Mouse (Mus musculus) spleen, adult 2 months (tissue): Measurements from ENCODE around the gene Rex2. TPM values are rescaled to one million over a fixed set of nuclear protein-coding genes. Genes with fewer than 3 reads are reported as not detected.
"Not testable (repeated sequence)": the region's sequence is repeated elsewhere in the genome, so short reads cannot be mapped to it uniquely, and the experiment has no call there.

Experiments used
- DNase-seq, 2 experiments: peaks; one replicate each; pipeline versions ENCODE4 v3.0.0 to v3.0.0-alpha.2; 2012 to 2021; ENCODE audit warnings: low spot score in 2 of 2, low read depth in 1 of 2
- H3K27ac ChIP-seq: fragments of 200-500 bp; 2 replicates; pipeline ENCODE4 v1.5.1; 2012; ENCODE audit warnings: low read length, inconsistent platforms; ENCODE audit not compliant: insufficient read depth
- H3K27me3 ChIP-seq: fragments of 200-500 bp; 2 replicates; pipeline ENCODE4 v1.6.1; 2012; ENCODE audit warnings: mild to moderate bottlenecking, moderate library complexity, low read length, inconsistent platforms; ENCODE audit not compliant: control insufficient read depth, insufficient read depth
- H3K36me3 ChIP-seq: fragments of 200-500 bp; 2 replicates; pipeline ENCODE4 v1.6.1; 2012; ENCODE audit warnings: mild to moderate bottlenecking, low read length, inconsistent platforms; ENCODE audit not compliant: control insufficient read depth, insufficient read depth
- H3K4me1 ChIP-seq: fragments of 200-500 bp; 2 replicates; pipeline ENCODE4 v1.6.1; 2011; ENCODE audit warnings: inconsistent platforms; ENCODE audit not compliant: control insufficient read depth, insufficient read depth, insufficient read length
- H3K4me3 ChIP-seq: fragments of 200-500 bp; 2 replicates; pipeline ENCODE4 v1.5.1; 2011; ENCODE audit warnings: mild to moderate bottlenecking, inconsistent platforms; ENCODE audit not compliant: insufficient read depth, insufficient read length; ENCODE audit errors: extremely low read depth
- WGBS: fragments of 180-500 bp; shearing (Covaris S2); methylation state at CpG from one replicate; pipeline ENCODE4 v1.1.7; 2018; 5-methylcytosine and 5-hydroxymethylcytosine counted together
- polyA plus RNA-seq: library from polyadenylated mRNA; depleted of rRNA; stranded (reverse); fragments of >200 nt; gene quantifications from 2 replicates; pipeline ENCODE4 v1.2.3, GENCODE M21; 2012; rRNA removed

Gene Rex2
- polyA plus RNA-seq, 1 experiment = not detected

- not testable (repeated sequence) for H3K36me3 ChIP-seq, H3K27ac ChIP-seq, H3K4me1 ChIP-seq, H3K4me3 ChIP-seq, H3K27me3 ChIP-seq, DNase-seq
- WGBS = 48% methylated on average over 4 of the region's 4 CpGs
These were observed 82.2 kb downstream of the Rex2 start for GRCm38 (mm10) chr4:147103814-147104213.

Other genes with a start within 250 kb of the Rex2 start
- 0.19 TPM in 1 of 2 replicates, not detected in the other for gene Gm21411, start 112.3 kb upstream of the Rex2 start, polyA plus RNA-seq
- gene Zfp989, start 49.9 kb upstream of the Rex2 start, polyA plus RNA-seq = not detected in 2 replicates
- gene Zfp991, start 110.2 kb downstream of the Rex2 start, polyA plus RNA-seq = 0.05 TPM in 1 of 2 replicates, not detected in the other